Mouse (Mus musculus) intestine, postnatal 0 days (tissue): ENCODE data around the gene Sppl3. TPM values are rescaled to one million over a fixed set of nuclear protein-coding genes. Genes with fewer than 3 reads are reported as not detected.
A peak's percentile ranks its signal among the peaks of the same experiment; 100 is the strongest.

Experiments
- ATAC-seq: fragments of 200-750 bp; cut with Nextera tagmentation; 2 replicates; pipeline ENCODE4 v1.8.0; 2017; ENCODE audit warnings: mild to moderate bottlenecking, moderate TSS enrichment, moderate library complexity
- H3K27ac ChIP-seq: fragments of 300-500 bp; sonication (generic); 2 replicates; pipeline ENCODE4 v1.5.1; 2014; ENCODE audit warnings: mild to moderate bottlenecking, low read depth, low read length, moderate library complexity
- H3K27me3 ChIP-seq: fragments of 300-500 bp; sonication (generic); replicated peaks from 2 replicates; pipeline ENCODE4 v1.6.1; 2014; ENCODE audit warnings: low read length, mixed read lengths; ENCODE audit not compliant: control insufficient read depth, insufficient read depth
- H3K36me3 ChIP-seq: fragments of 300-500 bp; sonication (generic); 2 replicates; pipeline ENCODE4 v1.6.1; 2014; ENCODE audit warnings: mild to moderate bottlenecking, moderate library complexity; ENCODE audit not compliant: control insufficient read depth, insufficient read depth
- H3K4me1 ChIP-seq: fragments of 300-500 bp; sonication (generic); replicated peaks from 2 replicates; pipeline ENCODE4 v1.6.1; 2014; ENCODE audit warnings: antibody characterized with exemption, low read length, mixed read lengths; ENCODE audit not compliant: control insufficient read depth, insufficient read depth
- H3K4me2 ChIP-seq: fragments of 300-500 bp; sonication (generic); replicated peaks from 2 replicates; pipeline ENCODE4 v1.6.1; 2014; ENCODE audit warnings: low read depth, mild to moderate bottlenecking, moderate library complexity
- H3K4me3 ChIP-seq: fragments of 300-500 bp; sonication (generic); 2 replicates; pipeline ENCODE4 v1.5.1; 2014; ENCODE audit warnings: low read depth, low read length
- H3K9ac ChIP-seq: fragments of 300-500 bp; sonication (generic); 2 replicates; pipeline ENCODE4 v1.6.1; 2014; ENCODE audit warnings: mild to moderate bottlenecking, low read depth, low read length
- H3K9me3 ChIP-seq: fragments of 300-500 bp; sonication (generic); 2 replicates; pipeline ENCODE4 v1.6.1; 2016; ENCODE audit warnings: mixed run types; ENCODE audit not compliant: control insufficient read depth
- CTCF ChIP-seq: sonication (generic); IDR thresholded peaks from 2 replicates; pipeline ENCODE4 v1.5.1; 2016; ENCODE audit warnings: low read depth, mild to moderate bottlenecking, control low read depth, antibody characterized with exemption, moderate library complexity
- WGBS: fragments of 180-500 bp; shearing (Covaris S2); extraction: QIAGEN DNeasy Blood & Tissue Kit; methylation state at CpG from one replicate; pipeline ENCODE4 v1.1.7; 2014; 5-methylcytosine and 5-hydroxymethylcytosine counted together
- polyA plus RNA-seq: library from polyadenylated mRNA; unstranded; fragments of >200 nt; fragmentation: Nextera tagmentation; extraction: Ambion mirVana; gene quantifications from 2 replicates; pipeline ENCODE4 v1.2.1, GENCODE M21; 2015

Sppl3 gene
- polyA plus RNA-seq, result 19.5 and 20.8 TPM in 2 replicates

DNA sequence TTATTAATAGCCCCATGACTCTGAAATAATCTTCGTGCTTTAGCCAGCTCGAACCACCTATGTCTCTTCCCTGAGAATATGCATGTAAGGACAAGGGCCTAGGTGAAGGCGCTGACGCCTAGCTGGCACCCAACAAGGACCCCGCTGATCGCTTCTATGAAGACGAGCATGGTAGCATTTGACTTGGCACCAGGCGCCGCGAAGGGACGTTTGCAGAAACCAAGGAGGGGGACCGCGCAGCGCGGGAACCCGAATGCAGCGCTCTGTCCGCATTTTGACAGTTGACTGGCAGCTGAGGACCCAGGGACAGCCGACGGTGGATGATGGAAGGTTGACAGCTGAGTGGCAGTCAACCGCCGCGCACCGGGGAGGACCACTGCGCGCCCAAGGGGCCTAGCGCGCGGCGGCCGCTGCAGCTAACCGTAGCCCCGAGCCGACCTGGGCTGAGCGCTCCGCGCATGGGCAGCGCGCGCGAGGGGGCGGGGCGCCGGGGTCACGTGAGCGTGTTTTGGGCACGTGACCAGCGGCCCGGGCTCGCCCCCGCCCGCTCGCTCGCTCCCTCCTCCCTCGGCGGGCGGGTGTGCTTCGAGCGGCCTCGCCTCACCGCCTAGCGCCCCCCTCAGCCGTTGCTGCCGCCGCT lies at the start of gene Sppl3:
TSS of gene Sppl3 (plus strand) at position 561 of the 640 bp plus-strand sequence.
- peaks cover 5% of the 10 kb centered on the region; the same call in 1 of the 2 replicates for H3K4me1 ChIP-seq
- no peaks in the 10 kb centered on the region for H3K36me3 ChIP-seq
- H3K27me3 ChIP-seq, result no peaks in the 10 kb centered on the region
- TF ChIP-seq CTCF, result peak; percentile 40; the same call in 1 of the 2 replicates
- peak within 1 kb of the TSS; percentile 100 for H3K4me3 ChIP-seq
- H3K9ac ChIP-seq, result peak within 1 kb of the TSS; percentile 99
- WGBS, result under 1% methylated on average over 49 of the region's 65 CpGs
- H3K9me3 ChIP-seq, result no peaks in the 10 kb centered on the region
- peak; percentile 86 for ATAC-seq
- H3K27ac ChIP-seq, result peak within 1 kb of the TSS; percentile 93
- peak within 1 kb of the TSS; percentile 86 for H3K4me2 ChIP-seq

DNA sequence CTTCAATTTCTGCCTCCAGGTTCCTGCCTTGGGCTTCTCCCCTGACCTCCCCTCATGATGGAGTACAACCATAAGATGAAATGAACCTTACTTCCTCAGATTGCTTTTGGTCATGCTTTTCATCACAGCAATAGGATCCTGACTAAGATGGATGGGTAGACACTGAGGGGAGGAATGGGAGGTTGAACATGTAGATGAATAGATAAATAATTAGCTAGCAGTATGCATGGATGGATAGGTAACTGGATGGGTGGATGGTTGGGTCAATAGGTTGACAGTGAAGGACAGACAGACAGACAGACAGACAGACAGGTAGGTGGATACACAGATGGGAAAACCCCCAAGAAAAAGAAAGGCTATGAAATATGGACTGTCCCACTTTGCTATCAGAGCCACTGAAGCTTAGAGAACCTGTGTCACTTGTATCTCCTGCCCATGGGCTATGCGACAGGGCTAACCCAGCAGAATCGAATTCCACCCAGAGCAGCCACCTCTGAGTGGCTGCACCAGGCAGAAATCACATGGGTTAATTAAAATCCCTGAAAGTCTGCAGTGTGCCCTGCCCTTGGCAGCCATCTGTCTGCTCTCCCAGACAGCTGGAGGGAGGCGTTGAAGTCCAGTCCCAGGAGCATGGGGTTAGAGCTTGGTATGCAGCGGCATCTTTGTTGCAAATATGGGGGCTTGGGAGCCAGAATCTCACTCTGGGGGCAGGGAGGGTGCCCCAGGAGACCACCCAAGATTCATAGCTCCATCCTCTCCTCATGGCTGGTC lies 49.2 kb upstream of the Sppl3 start:
- no peak overlapping the region for H3K9ac ChIP-seq
- H3K4me3 ChIP-seq, result no peak overlapping the region
- WGBS, result 61% methylated on average over 4 of the region's 4 CpGs
- no peaks in the 10 kb centered on the region for H3K4me1 ChIP-seq
- TF ChIP-seq CTCF, result no peak
- ATAC-seq, result no peak
- no peaks in the 10 kb centered on the region for H3K27me3 ChIP-seq
- H3K9me3 ChIP-seq, result no peaks in the 10 kb centered on the region
- no peak overlapping the region for H3K4me2 ChIP-seq
- H3K36me3 ChIP-seq, result peaks cover 15% of the 10 kb centered on the region; the same call in 1 of the 2 replicates
- no peak overlapping the region for H3K27ac ChIP-seq

DNA sequence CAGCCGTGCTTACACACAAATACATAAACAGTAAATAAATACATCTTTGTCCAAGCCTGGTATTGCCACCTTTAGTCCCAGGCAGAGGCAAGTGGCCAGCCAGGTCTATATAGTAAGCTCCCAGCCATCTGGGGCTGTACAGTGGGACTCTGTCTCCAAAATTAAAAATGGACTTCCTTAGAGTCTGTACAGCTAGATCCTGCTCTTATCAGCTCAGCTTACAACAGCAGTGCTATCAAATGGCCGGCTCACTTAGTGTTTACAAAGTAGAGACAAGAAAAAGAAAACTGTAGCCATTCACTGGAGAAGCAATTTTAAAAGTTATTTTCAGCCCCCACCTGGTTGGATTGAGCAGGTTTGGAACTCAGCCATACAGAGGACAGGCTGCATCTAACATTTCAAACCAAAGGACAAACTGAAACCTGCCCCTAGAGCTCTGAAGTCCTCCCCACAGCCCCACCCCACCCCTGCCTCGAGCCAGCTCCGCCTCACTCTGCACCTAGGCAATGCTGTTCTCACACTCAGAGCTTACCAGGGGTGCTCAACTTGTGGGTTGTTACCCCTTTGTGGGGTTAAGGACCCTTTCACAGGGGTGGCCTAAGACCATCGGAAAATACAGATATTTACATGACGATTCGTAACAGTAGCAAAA lies 46.5 kb upstream of the Sppl3 start:
- H3K9me3 ChIP-seq, result no peaks in the 10 kb centered on the region
- ATAC-seq, result peak; percentile 57
- peak overlapping the region; percentile 14 for H3K4me3 ChIP-seq
- H3K4me2 ChIP-seq, result peak overlapping the region; percentile 56
- H3K9ac ChIP-seq, result 0 out of 2 replicates have a peak overlapping the region, but pooled peaks have one; percentile 12
- no peaks in the 10 kb centered on the region for H3K4me1 ChIP-seq
- WGBS, result 21% methylated on average over 7 of the region's 7 CpGs
- peak overlapping the region; percentile 89 for H3K27ac ChIP-seq
- no peak for TF ChIP-seq CTCF
- no peaks in the 10 kb centered on the region for H3K27me3 ChIP-seq
- peaks cover 7% of the 10 kb centered on the region; the same call in 1 of the 2 replicates for H3K36me3 ChIP-seq

DNA sequence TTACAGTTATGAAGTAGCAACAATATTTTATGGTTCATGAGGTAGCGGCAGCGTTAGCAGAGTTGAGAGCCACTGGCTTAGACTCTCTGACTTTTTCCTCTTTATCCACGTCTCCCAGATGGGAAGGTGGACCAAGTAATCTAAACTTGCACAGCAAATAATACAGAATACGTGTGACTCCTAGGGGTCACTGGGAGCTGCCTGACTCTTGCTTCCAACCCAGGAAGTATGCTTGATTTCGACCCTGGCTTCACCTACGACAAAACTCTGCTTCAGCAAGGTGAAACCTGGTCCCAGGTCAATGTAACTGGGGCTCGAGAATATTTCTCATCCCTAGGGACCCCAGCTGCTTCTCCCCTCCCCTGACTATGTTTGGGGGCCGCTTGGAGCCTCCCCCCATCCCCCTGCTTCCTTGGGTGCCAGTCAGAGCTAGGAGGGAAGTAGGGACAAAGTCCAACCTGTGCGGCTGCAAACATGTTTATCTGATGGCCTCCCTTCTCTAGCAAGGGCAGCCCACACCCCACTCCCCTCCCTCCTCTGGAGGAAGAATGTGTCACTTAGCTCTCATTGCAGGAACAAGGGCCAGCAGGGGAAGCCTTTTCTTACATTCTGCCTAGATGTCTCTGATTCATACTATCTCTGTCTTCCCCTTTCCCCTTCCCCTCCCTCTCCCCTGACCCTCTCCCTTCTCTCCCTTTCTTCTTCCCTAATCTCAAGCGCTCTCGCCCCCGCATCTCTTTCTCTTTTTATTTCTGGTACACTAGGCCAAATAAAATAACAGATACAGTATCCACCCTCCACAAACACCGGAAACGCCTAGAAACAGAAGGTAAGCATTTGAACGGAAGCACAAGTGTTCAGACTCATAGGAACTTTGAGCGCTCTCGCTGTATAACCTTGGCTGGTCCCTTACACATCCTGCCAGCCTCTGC lies 45.7 kb upstream of the Sppl3 start:
- peak overlapping the region; percentile 89 for H3K27ac ChIP-seq
- ATAC-seq, result peak; percentile 78
- H3K9ac ChIP-seq, result 0 out of 2 replicates have a peak overlapping the region, but pooled peaks have one; percentile 5
- no peaks in the 10 kb centered on the region for H3K4me1 ChIP-seq
- no peaks in the 10 kb centered on the region for H3K27me3 ChIP-seq
- 22% methylated on average over 17 of the region's 17 CpGs for WGBS
- no peaks in the 10 kb centered on the region for H3K9me3 ChIP-seq
- no peak overlapping the region for H3K4me3 ChIP-seq
- peak overlapping the region; percentile 56 for H3K4me2 ChIP-seq
- 0 out of 2 replicates have a peak, but pooled peaks have one; percentile 12 for TF ChIP-seq CTCF
- H3K36me3 ChIP-seq, result no peaks in the 10 kb centered on the region; the same call in 1 of the 2 replicates

DNA sequence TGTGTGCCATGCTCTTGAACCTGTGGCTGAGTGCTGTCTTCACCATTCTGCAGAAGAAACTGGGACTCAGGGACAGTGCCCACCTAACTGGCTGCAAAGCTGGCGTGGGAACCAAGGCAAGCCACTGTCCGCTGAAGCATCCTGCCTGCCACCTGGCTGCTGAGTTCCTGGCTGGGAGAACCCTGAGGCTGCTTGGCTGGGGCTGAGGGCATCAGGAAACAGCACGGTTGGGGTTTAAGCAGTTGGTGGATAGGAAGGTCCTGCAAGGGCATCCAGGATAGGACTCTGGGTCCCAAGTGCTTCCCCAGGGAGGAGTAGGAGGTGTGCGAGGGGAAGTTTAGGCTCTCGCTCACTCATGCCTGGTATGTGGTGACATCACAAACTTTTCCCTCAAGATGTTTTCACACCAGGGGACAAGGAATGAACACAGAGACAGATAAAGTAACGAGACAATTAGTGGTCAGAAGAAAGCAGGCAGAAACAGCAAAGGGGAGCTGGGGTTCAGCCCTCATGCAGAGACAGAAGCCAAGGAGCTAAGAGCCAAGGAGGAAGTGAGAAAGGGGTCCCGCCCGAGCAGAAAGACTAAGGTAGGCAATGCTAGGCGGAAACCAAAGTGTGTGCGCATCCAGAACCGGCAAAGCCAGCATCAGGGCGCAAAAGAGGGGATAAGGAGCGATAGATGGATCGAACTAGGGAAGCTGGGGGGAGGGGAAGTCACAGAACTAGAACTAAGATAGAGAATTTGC lies 43.2 kb upstream of the Sppl3 start:
- Histone ChIP-seq H3K36me3 (no peaks in the 10 kb centered on the region), H3K9me3 (no peaks in the 10 kb centered on the region), H3K4me1 (no peaks in the 10 kb centered on the region), H3K4me2 (peak overlapping the region; percentile 69), H3K4me3 (peak overlapping the region; percentile 49; the same call in 1 of the 2 replicates), H3K9ac (no peak overlapping the region), H3K27me3 (no peaks in the 10 kb centered on the region), H3K27ac (peak overlapping the region; percentile 95; the same call in 1 of the 2 replicates)
- WGBS, result 22% methylated on average over 14 of the region's 14 CpGs
- TF ChIP-seq CTCF, result 0 out of 2 replicates have a peak, but pooled peaks have one; percentile 19
- no peak for ATAC-seq
